Mouse (Mus musculus) right cerebral cortex, postnatal 4 days (tissue): ENCODE measurements around the gene Cldn2.
"Not testable (repeated sequence)": the region's sequence is repeated elsewhere in the genome, so short reads cannot be mapped to it uniquely, and the experiment has no call there.

Source experiments
- DNase-seq: peaks from one replicate; pipeline ENCODE4 v3.0.0-alpha.2; 2022

The Cldn2 gene

DNA sequence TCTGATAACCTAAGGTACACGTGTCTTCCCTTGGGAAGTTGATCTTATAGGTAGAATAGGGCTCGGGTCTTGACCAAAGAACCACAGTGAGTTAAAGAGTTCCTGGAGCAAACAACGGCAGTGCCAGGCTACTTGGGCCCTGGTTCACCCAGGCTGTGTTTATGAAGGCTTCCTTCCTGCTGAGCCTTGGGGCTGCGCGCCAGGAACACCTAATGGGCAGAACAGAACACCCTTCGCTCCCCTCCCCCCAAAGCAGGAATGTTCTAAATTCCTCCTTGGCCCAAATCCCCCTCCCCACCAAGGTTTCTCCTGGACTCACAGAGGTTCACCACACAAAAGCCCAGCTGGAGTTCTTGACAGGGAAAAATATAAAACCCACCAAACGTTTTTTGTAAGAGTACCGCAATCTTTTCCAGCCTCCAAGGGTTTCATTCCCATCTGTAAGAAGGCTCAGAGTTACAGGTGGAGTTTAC, at the start of gene Cldn2:
TSS of gene Cldn2 (plus strand) at position 423 of the 473 bp plus-strand sequence.
- no peak for DNase-seq

DNA sequence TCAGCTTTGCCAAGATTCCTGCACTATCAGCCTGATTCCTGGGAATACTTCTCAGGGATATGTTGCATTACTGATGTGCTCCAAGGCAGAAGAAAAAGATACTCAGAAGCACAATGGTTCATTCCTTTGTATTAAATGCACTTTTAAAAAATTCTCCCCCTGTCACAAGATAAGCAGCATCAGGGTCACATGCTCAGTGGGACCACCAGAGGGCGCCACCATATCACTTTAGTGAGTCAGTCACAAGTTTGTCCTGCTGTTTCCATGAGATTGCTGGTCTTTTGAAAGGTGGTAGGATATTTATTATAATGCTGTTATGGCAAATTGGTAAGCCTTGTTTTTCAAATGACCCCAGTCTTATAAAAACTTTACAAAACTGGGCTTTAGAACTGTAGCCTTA, 48.8 kb upstream of the Cldn2 start:
- DNase-seq: peak; percentile 70

DNA sequence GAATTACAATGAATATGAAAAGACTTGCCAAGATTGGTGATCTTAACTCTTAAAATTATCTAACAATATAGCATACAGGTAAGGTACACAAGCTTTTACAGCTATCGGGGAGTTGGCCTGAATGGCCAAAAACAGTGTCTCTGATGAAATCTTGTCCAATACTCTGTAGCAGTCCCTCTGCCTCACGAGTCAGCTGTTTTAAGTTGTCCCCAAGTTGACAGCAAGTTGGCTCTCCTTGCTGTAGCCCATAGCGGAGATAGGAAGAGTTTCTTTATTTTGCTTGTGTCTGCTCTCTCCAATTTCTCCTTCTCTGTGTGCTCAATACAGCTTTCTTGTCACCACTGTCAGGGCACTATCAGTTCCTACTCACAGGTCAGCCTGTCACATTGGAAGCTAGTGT, 42.0 kb upstream of the Cldn2 start:
- DNase-seq: not testable (repeated sequence)

DNA sequence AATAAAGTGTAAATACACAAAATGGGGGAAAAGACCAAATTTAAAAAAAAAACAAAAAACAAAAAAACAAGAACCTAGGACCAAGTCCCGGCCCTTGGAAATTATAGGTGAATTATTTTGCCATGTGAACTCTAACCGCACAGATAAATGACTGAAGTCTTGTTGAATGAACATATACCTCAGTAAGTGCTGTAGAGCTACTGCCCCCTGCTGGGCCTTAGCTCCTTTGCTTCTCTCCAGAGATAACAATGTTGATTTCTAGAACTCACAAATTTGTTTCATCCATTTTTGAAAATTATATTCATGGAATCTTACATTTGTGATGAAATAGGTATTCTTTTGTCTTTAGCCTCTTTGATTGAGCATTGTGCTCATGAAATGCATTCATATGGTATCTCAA, 38.1 kb upstream of the Cldn2 start:
- DNase-seq: peak; percentile 52

DNA sequence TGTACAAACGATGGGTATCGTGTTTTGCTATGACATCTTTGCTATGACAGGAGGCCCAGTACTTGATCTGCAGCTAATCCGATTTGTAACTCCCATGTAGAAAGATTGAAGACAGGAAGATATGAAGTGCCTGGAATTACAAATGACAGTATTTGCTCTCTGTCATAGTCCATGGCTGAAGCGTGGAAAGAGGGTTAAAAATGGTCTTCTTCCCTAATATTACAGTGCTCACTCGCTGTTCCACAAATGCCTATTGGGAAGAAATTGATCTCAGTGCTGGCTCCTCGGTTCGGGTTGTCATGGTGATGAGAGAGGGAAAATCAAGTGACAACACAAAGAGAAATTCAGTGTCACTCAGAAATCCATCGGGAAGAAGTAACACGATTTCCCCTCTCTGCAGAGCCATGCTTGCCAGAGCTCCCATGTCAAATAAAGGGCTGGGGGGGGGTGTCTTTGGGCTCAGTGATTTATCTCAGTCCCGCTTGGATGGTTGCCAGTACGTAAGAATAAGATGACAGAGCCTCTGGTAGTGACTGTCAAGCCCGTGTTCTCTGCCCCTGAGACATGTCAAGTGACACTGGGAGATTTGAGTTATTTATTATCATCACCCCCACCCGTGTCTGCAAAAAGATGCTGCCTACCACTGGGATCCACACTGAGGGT, 30.5 kb upstream of the Cldn2 start:
- DNase-seq: no peak

DNA sequence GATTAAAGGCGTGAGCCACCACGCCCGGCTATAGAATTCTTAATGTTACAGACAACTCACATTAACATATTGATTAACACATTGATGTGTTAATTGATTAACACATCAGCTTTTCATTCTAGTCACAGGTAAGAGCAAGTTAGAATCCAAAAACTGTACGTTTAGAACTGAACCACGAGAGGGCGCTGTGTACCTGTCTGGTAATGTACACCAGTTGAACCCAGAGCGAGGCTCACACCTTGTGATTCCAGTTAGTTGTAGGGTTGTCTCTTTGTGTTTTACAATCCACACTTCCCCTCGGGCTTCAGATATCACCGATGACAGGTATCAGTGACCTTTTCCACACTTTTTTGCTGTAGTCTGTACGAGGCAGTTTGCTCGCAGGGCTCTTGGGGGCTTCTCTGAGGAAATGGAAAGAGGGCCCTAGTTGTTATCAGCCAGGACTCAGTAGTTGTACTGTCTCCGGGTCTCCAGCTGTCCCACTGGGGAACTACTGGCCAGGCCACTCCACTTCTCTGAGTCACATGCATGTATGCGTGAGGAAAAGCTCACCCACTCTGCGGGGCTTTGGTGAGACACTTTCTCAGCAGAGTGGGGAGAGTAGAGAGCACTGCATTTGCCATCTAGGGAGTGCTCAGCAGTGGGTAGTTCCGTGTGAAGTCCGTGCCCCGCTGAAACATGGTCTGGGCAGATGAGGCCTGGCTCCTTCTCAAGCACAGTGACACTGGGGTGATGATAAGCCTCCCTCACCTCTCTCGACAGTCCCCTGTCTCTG, 26.1 kb upstream of the Cldn2 start:
- DNase-seq: peak; percentile 66

DNA sequence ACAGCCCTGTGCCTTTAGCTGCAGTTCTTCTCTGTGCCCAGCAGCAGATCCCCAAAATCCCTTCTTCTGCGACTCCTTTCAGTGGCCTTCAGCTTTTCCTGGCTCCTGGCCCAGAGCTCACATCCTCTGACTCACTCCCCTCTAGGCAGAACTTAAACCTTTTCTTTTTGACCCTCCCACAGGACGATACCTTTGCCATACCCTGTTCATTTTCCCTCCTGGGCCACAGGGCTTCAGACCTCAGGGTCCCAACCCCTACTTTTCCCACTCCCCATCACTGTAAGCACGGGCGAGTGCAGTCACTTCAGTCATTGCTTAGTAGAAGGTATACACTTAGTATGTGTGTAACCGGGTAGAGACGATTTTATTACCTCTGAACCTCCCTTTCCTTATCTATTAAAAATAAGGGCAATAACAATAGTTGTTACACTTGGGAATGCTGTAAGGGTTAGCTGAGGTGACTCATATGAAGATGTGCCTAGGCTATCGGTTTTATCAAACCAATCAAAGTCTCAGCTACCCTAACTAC, 25.5 kb upstream of the Cldn2 start:
- no peak for DNase-seq

DNA sequence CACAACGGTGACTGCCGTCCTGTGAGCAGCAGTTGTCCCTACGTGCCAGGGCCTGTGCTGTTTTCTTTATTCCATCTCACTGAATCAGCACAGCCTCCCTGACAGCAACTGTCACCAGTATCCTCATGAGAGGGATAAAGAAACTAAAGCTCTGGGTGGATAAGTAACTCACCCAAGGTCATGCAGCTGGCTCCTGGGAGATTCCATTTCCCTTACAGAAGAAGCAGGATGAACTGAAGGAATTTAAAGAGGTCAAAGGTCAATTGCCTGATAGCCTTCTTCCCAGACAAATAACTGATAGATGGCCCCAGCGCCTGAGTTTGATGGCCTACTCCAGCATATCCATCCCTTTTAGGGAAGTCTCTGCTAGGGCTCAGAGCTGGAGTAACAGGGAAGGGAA, 23.3 kb upstream of the Cldn2 start:
- DNase-seq: no peak

DNA sequence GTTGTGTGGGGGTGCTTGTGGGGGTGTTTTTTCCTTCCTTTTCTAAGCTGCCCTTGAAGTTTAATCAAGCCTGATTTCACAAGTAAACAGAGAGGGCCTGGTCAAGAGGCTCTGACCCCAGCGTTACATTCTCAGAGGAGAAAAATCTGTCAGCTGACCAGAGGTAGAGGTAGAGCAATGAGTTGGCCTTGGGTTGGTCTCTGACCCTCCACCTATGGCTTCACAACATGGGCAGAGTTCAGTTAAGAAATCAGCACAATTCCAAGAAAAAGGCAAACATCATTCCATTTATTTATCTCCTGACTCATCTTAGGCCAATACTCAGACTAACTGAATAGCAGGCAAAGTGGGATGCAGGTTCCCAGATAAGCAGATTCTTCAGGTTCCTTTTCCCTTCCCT, 21.7 kb upstream of the Cldn2 start:
- no peak for DNase-seq

DNA sequence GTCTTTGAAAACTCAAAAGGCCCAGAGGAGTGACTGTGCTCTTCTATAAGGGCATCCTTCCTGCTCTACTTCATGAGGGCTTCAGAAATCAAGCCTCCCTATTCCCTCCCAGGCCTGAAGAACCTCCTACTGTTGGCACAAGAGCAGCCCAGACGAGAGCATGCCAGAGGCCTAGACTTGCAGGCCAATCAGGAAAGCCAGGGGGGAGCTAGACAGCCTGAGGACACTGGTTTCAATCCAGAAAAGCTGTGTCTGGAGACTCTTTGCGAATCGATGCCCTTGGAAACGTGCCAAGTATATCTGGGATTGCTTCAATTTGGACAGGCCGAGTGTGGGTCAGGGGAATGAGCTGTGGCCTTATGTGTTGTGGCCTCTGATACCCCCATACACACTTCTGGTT, 21.2 kb upstream of the Cldn2 start:
- DNase-seq: no peak

DNA sequence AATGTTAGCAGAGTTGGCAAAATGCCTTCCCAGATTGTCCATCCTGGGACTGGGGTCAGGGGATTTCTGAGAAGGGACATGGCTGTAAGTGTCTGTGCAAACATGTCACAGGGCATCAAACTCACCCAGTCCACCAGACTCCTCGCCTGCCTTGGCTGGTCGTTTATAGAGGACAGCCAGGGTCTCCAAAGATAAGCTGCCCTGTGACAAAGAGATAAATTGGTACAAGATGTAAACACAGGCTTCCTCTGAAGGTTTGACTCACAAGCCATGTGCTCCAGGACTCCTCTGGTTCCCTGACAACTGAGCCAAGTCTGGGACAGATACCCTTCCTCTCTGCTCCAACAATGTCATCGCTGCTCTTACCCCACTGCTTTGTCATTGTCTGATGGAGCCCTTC, 19.6 kb upstream of the Cldn2 start:
- no peak for DNase-seq

DNA sequence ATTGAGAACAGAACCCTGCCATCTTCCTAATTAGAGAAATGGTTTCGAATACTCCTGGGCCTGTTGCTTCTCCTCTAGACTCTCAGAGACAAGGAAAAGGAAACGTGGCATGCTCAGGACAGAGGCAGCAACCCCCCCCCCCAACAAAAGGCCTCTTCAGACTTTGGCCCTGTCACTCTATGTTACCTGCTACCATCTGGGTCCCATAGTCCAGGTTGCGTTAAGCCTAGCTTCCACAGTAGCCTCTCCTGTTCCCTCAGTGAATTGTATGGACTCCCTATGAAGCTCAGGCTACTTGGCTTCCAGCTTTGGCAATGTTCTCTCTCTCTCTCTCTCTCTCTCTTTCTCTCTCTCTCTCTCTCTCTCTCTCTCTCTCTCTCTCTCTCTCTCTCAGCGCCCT, 19.1 kb upstream of the Cldn2 start:
- no peak for DNase-seq

DNA sequence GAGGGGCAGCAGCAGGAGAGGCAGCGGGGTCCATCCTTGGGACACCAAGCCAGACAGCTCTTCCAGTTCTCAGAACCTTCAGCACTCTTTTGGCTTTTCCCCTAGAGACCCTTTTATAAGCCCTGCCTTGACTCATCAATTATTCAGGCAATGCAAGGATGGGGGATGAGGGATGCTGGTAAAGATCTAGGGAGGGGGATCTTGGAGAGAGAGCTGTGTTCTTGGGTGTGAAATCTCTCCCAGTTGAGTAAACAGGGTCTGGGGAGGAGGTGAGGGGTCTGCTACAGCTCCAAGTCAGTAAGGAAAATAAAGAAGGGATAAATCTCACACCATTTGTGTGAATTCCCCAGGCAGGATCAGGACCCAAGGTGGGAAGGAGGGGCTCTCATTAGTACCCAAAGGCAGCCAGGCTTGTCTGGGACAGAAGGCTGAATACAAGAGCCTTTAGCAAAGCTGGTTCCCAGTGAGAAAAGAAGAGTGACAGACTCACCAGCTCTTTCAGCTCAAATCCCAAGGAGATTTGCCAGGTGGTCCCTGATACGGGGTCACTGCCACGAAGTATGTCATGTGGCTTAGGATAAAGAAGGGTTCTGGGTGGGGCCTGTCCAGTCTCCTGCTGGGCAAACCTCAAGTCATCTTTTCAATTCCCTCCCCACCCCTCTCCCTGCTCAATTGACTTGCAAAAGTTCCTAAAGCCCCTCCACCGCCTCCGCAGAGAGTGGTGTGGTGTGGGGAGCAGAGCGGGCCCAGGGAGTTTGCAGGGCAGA, 18.2 kb upstream of the Cldn2 start, which contains the start of gene Ripply1:
TSS of gene Ripply1 (minus strand) at position 76 of the 767 bp plus-strand sequence.
- no peak for DNase-seq

DNA sequence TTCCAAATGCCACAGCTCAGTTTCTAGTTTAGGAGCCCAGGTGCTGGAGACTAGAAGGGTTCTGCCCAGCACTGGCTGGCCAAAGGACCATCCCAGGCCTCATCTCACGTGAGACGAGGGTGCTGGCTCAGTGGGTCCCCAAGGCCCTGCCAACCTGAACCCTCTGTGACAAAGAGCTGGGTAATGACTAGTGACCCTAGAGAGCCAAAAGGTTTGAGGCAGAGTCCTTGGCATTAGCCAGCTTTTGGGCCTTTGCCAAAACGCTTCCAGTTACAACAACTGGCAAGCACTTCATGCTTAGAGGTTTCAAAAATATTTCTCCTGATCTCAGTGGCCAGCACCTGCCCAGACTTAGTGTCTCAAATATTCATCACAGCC, 17.6 kb upstream of the Cldn2 start:
- no peak for DNase-seq

DNA sequence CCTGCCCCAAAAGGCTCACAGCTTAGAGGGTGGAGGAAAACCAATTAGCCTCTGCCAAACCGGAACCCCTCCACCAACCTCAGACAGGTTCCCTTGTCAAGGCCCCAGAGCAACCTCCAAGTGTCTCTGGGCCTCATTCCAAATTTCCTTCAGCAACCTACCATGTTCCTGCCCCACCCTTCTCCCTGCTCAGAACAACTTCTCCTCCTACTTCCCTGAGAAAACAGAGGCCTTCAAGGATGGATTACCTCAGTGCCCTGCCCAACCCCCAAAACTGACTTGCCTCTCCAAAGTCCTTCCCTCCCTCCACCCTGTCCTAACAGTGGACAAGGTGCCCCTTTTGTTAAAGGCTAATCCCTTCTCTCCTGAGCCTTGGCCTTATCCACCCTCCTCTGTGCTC, 14.9 kb upstream of the Cldn2 start:
- no peak for DNase-seq

DNA sequence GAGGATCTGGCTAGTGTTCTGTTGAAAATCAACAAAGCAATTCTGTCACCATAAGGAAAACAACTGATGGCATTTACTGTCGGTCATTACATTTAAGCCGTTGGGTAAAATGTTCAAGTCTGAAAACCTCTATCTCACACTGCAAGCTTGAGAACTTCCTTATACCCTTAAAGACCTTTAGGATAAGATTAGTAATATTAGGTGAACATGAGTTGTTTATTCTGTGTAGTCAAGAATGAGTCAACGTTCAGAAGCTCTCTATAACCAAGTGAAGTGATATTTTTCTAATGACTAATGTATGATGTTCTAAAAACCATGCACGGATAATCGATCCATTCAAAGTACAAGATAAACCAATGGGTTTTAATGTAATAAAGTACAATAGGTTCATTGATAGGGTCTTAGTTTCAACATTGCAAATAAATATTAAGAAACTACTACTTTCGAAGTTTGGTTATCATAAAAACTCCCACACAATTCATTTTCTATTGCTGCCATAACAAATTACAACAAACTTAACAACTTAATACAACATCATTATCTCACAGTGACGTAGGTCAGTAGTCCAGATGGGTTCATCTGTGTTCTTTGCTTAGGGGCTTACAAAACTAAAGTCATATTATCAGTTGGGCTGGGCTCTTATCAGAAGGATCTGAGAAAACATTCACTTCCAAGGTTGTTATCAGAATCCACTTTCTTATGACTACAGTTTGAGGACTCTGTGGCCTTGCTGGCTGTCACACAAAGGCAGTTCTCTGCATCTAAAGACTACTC, 6.4 kb upstream of the Cldn2 start:
- DNase-seq: no peak

DNA sequence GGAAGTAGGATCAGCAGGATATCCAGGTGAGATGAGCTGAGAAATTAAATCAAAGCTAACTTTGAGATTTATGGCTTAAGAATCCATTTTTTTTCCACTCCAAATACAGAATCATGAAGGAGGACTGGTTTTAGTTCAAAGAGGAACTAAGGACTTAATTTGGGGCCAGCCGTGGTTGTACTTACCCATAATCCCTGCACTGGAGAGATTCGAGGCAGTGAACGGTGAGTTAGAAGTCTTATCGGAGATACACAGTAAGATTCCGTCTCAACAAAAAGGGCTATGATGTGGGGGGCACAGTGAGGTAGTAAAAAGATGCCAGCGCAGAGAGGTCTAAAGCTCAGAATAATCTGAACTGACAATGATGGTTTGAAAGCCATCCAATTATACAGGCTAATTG, 4.6 kb upstream of the Cldn2 start:
- no peak for DNase-seq

DNA sequence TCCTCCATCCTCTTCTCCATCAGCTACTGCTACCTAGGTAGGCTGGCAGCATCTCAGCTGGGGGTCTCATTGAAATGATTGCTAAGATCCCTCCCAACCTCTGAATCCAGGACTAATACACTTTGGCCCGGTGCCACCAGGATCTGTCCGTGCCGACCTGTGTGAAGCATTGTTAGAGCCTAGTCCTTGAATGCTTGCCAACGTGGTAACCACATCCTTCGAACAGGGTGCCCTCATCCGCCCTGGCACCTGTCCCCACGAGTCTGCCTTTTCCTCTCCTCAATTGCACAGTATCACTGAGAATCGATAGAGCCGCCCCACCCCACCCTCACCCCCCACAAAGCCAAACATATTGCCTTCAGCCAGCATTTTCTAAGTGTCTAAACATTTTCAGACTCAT, 2.8 kb upstream of the Cldn2 start:
- DNase-seq: no peak

DNA sequence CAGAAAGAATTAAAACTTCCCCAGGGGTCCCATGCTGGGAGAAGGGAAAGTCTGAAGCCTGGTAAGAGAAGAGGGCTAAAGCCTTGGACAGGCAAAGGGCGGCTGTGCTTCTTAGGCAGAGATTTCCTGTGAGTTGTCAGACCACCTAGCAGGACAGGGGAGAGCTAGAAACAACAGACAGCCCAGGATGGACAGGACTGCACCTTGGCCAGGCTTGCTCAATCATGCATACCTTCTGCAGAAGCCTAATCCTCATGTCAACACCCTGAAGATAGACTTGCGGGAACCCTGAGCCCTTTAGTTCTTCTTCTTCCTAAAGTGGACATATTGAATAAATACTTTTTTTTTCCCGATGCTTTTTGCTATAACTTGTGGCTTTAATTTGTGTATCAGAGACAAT, 675 bp upstream of the Cldn2 start:
- DNase-seq: no peak

DNA sequence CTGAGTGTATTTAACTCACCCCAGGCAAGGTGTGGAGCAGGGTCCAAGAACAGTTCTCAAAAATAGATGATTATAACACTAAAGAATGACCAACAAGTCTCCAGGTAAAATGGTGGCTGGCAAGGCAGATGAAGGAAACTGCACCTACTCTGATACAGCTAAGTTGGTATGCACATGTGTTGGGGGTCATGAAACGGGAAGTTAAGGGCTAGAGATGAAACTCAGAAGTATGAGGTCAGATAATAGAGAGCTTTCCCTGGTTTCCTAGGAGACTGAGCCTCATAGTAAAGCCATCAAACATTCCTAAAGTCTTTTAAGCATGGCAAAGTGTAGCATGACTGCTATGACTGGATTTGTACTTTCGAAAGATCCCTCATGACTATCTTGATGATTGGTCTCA, 2.4 kb downstream of the Cldn2 start:
- DNase-seq: no peak

DNA sequence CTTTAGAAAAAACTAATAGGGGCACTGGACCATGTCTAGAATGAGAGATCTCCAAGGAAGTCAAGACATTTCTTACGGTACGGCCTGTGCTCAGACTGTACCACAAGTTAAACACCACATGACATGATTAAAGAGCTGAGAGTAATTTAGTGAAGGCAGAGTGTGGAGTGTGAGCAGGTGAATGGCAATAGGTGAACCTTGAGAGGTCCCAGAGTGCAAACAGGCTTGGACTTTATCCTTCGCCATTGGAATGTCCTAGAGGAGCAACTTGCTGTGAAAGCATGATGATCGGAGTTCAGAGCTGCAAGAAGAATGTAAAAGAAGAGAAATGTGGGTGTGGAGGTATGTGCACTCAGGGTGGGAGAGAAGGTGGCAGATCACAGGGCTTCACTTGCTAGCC, 5.3 kb downstream of the Cldn2 start:
- no peak for DNase-seq

DNA sequence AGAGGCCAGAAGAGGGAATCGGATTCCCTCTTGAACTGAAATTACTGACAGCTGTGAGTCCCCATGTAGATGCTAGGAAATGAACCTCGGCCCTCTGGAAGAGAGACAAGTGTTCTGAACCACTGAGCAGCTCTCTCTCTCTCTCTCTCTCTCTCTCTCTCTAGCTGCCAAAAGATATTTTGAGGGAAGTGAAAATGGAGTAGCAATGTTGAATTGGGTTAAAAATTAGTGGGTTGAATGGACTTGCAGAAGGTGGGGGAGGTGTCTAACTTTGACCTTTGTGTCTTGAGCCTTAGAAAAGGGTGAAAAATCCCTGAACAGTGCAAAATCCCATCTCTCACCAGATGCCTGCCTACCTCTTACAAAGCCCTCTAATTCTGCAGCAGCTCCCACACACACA, 6.8 kb downstream of the Cldn2 start:
- no peak for DNase-seq

DNA sequence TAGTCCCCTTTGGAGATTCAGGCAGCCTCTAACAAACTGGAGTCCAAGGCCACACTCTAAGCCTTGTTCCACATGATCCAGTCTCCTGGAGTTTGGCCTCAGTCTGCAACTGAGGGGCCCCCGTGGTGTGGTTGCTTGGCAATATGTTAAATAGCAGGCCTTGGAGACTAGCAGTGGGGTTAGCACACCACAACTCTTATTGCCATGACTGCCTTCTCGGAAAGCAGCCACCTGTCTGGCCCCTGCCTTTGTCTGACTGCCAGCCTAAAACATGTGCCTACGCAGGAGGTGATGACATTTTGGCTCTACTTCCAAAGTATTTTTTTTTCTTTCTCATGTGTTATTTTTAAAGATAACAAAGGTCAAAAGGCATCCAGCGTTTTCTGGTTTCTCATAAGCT, 7.5 kb downstream of the Cldn2 start:
- DNase-seq: no peak
